Mouse (Mus musculus): ENCODE measurements around the gene Csk. TPM values are rescaled to one million over a fixed set of nuclear protein-coding genes. Genes with fewer than 3 reads are reported as not detected.

The Csk gene
- total and polyA plus RNA-seq, 2 experiments from 2014 or later: 10.8 to 54.2 TPM

DNA sequence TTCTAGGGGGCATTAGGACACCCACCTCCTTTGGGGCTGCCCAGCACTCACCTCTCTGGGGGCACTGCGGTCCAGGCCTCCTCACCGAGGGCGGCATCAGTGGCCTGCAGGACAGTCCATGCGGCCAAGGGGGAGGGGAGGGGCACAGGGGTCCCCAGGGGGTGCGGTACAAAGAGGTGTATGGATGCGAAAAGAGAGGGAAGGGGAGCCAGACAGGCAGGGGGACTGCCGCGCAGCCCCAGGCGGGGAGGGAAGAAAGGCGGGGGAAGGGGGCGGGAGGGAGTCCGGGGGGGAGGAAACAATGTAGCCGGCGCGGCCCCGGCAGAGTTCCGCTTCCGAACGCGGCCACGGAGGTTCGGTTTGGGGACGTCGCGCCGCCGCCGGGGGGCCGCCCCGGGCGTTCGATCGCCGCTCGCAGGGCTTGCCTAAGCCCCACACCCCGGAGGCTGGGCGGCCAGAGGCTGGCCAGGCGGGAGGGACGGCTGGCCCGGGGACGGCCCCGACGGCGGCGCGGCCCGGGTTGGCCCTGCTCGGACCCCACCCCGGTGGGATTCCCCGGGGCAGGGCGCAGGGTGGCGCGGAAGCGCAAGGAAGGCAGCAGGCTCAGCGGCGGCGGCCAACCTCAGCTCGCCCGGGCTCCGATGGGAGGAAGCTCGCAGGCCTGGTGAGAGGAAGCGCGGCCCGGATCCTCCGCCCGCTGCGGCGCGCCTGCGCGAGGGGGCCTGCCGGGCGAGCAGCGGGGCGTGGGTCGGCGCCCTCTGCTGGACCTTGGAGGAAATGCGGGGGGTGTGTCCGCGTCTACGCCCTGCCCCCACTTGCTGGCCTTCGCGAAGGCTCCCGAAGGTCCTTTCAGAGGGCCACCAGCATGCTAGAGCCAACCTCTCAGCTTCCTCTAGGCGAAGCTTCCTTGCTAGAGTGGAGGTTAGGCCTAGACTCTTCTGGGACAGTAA, 8.2 kb downstream of the Csk start:
- H3K4me3 ChIP-seq (ENCODE audit: low read depth, low read length): peak overlapping the region; percentile 90
- H3K4me1 ChIP-seq (ENCODE audit: control insufficient read depth, insufficient read depth): peaks cover 36% of the 10 kb centered on the region
- H3K36me3 ChIP-seq (replicated peaks; ENCODE audit: control insufficient read depth, insufficient read depth, low read length): no peaks in the 10 kb centered on the region
- peak overlapping the region; percentile 95 for H3K9ac ChIP-seq (replicated peaks; ENCODE audit: low read depth, low read length)
- peak overlapping the region; percentile 96 for H3K27ac ChIP-seq (ENCODE audit: low read depth)
- H3K27me3 ChIP-seq (ENCODE audit: control insufficient read depth, insufficient read depth, low read length): no peaks in the 10 kb centered on the region
- WGBS: under 1% methylated on average over 58 of the region's 85 CpGs
- no peaks in the 10 kb centered on the region for H3K9me3 ChIP-seq (replicated peaks; ENCODE audit: control insufficient read depth, low read length)
- DNase-seq (ENCODE audit: low spot score) (peak; percentile 89), ATAC-seq (ENCODE audit: insufficient read depth, low read depth) (peak; percentile 90)
- peak overlapping the region; percentile 90 for H3K4me2 ChIP-seq (ENCODE audit: low read depth, low read length)
- TF ChIP-seq EP300 (IDR thresholded peaks at IDR 0.05; ENCODE audit: low read depth): no peak
- peak; percentile 74 for TF ChIP-seq CTCF (IDR thresholded peaks at IDR 0.05; ENCODE audit: low read depth)

DNA sequence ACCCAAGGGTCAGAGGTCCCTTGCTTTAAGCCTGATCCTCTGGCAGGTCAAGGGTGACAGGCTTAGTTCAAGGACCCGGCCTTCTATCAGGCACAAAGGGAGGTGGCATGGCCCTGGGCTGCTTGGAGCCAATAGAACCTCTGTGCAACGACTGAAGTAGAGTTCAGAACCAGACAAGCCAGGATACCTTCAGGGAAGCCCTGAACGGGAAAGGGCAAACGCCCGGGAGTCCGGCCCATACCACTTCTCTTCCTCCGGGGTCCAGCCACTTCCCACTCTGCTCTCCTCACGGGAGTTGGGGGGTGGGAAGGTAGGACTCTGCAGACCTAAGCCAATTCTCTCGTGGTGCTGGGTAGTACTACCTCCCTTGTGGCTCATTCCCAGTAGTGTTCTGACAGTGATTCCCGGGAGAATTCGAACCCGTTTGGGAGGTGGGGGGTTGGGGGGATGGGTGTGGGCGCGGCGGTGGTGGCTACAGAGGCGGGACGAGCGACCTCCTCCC, 8.9 kb downstream of the Csk start:
- H3K27ac ChIP-seq (ENCODE audit: low read depth): peak overlapping the region; percentile 96
- ATAC-seq (ENCODE audit: insufficient read depth, low read depth) (no peak), DNase-seq (ENCODE audit: low spot score) (no peak)
- H3K27me3 ChIP-seq (ENCODE audit: control insufficient read depth, insufficient read depth, low read length): no peaks in the 10 kb centered on the region
- H3K36me3 ChIP-seq (replicated peaks; ENCODE audit: control insufficient read depth, insufficient read depth, low read length): no peaks in the 10 kb centered on the region
- peak overlapping the region; percentile 90 for H3K4me2 ChIP-seq (ENCODE audit: low read depth, low read length)
- no peak for TF ChIP-seq EP300 (IDR thresholded peaks at IDR 0.05; ENCODE audit: low read depth)
- TF ChIP-seq CTCF (IDR thresholded peaks at IDR 0.05; ENCODE audit: low read depth): no peak
- H3K9me3 ChIP-seq (replicated peaks; ENCODE audit: control insufficient read depth, low read length): no peaks in the 10 kb centered on the region
- under 1% methylated on average over 18 of the region's 18 CpGs for WGBS
- H3K4me1 ChIP-seq (ENCODE audit: control insufficient read depth, insufficient read depth): peaks cover 43% of the 10 kb centered on the region
- peak overlapping the region; percentile 95 for H3K9ac ChIP-seq (replicated peaks; ENCODE audit: low read depth, low read length)
- H3K4me3 ChIP-seq (ENCODE audit: low read depth, low read length): peak overlapping the region; percentile 90

DNA sequence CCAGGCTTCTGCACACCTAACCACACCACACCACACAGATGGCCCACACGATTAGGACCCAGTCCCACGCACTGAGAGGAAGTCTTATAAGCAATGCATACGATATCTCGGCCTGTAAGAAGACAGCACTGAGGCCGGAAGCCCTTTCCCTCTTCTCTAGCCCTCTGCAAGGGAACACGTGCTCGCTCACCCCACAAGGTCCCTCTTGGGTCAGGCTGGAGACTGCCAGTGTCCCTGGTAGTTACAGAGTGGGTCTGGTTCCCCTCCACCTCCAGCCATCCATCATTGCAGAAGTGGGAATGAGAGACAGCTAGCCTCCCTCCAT, 9.6 kb downstream of the Csk start:
- H3K36me3 ChIP-seq (replicated peaks; ENCODE audit: control insufficient read depth, insufficient read depth, low read length): no peaks in the 10 kb centered on the region
- DNase-seq (ENCODE audit: low spot score) (no peak), ATAC-seq (ENCODE audit: insufficient read depth, low read depth) (no peak)
- peak overlapping the region; percentile 95 for H3K9ac ChIP-seq (replicated peaks; ENCODE audit: low read depth, low read length)
- TF ChIP-seq CTCF (IDR thresholded peaks at IDR 0.05; ENCODE audit: low read depth) (no peak), EP300 (IDR thresholded peaks at IDR 0.05; ENCODE audit: low read depth) (no peak)
- H3K4me3 ChIP-seq (ENCODE audit: low read depth, low read length): peak overlapping the region; percentile 90
- H3K27me3 ChIP-seq (ENCODE audit: control insufficient read depth, insufficient read depth, low read length): no peaks in the 10 kb centered on the region
- peak overlapping the region; percentile 90 for H3K4me2 ChIP-seq (ENCODE audit: low read depth, low read length)
- no peak overlapping the region for H3K27ac ChIP-seq (ENCODE audit: low read depth)
- WGBS: 59% methylated on average over 7 of the region's 7 CpGs
- H3K4me1 ChIP-seq (ENCODE audit: control insufficient read depth, insufficient read depth): peaks cover 50% of the 10 kb centered on the region
- H3K9me3 ChIP-seq (replicated peaks; ENCODE audit: control insufficient read depth, low read length): no peaks in the 10 kb centered on the region

- DNase-seq (ENCODE audit: low spot score) (no peak), ATAC-seq (ENCODE audit: insufficient read depth, low read depth) (no peak)
- H3K9ac ChIP-seq (replicated peaks; ENCODE audit: low read depth, low read length): peak overlapping the region; percentile 95; the same call in 1 of the 2 replicates
- H3K4me2 ChIP-seq (ENCODE audit: low read depth, low read length): peak overlapping the region; percentile 90
- peak overlapping the region; percentile 90 for H3K4me3 ChIP-seq (ENCODE audit: low read depth, low read length)
- no peak overlapping the region for H3K27ac ChIP-seq (ENCODE audit: low read depth)
- H3K9me3 ChIP-seq (replicated peaks; ENCODE audit: control insufficient read depth, low read length): no peaks in the 10 kb centered on the region
- TF ChIP-seq EP300 (IDR thresholded peaks at IDR 0.05; ENCODE audit: low read depth): no peak
- no peak for TF ChIP-seq CTCF (IDR thresholded peaks at IDR 0.05; ENCODE audit: low read depth)
- no peaks in the 10 kb centered on the region for H3K27me3 ChIP-seq (ENCODE audit: control insufficient read depth, insufficient read depth, low read length)
- WGBS: 68% methylated on average over 9 of the region's 9 CpGs
- peaks cover 55% of the 10 kb centered on the region for H3K4me1 ChIP-seq (ENCODE audit: control insufficient read depth, insufficient read depth)
- H3K36me3 ChIP-seq (replicated peaks; ENCODE audit: control insufficient read depth, insufficient read depth, low read length): no peaks in the 10 kb centered on the region
Measured at GRCm38 (mm10) chr9:57643169-57643855, 10.1 kb downstream of the Csk start.

- ATAC-seq (ENCODE audit: insufficient read depth, low read depth) (no peak), DNase-seq (ENCODE audit: low spot score) (no peak)
- H3K4me3 ChIP-seq (ENCODE audit: low read depth, low read length): no peak overlapping the region
- no peak overlapping the region for H3K4me2 ChIP-seq (ENCODE audit: low read depth, low read length)
- no peaks in the 10 kb centered on the region for H3K27me3 ChIP-seq (ENCODE audit: control insufficient read depth, insufficient read depth, low read length)
- H3K9ac ChIP-seq (replicated peaks; ENCODE audit: low read depth, low read length): no peak overlapping the region
- H3K36me3 ChIP-seq (replicated peaks; ENCODE audit: control insufficient read depth, insufficient read depth, low read length): no peaks in the 10 kb centered on the region
- TF ChIP-seq EP300 (IDR thresholded peaks at IDR 0.05; ENCODE audit: low read depth) (no peak), CTCF (IDR thresholded peaks at IDR 0.05; ENCODE audit: low read depth) (no peak)
- H3K9me3 ChIP-seq (replicated peaks; ENCODE audit: control insufficient read depth, low read length): no peaks in the 10 kb centered on the region
- peaks cover 69% of the 10 kb centered on the region for H3K4me1 ChIP-seq (ENCODE audit: control insufficient read depth, insufficient read depth)
- no peak overlapping the region for H3K27ac ChIP-seq (ENCODE audit: low read depth)
- WGBS: 82% methylated on average over 13 of the region's 13 CpGs
Measured at GRCm38 (mm10) chr9:57641775-57642550, 11.5 kb downstream of the Csk start.
